Mouse (Mus musculus): Measurements from ENCODE around the gene Gm17689. TPM values are rescaled to one million over a fixed set of nuclear protein-coding genes. Genes with fewer than 3 reads are reported as not detected.

The Gm17689 gene
- total RNA-seq (2021), result not detected

GRCm38 (mm10) chr9:36582535-36582934, at the start of gene Gm17689:
TSS of gene Gm17689 (minus strand) at chr9:36582635.
- intact Hi-C loops (cut with DNase I), result no loop called here
- DNase-seq (ENCODE audit: low spot score), result no peak

- intact Hi-C loops (cut with DNase I), result no loop called here
- no peak for DNase-seq (ENCODE audit: low spot score)
These were observed 40.6 kb downstream of the Gm17689 start, which contains the start of gene Gm5615 for GRCm38 (mm10) chr9:36541863-36542262. TSS of gene Gm5615 (minus strand) at chr9:36541963.

Other genes with a start within 250 kb of the Gm17689 start
- gene Gm7257, start 150.8 kb downstream of the Gm17689 start, total RNA-seq (2021), result not detected
- not detected for gene Gm9513, start 107.0 kb downstream of the Gm17689 start, total RNA-seq (2021)
- not detected for gene Gm5615, start 40.7 kb downstream of the Gm17689 start, total RNA-seq (2021)
- gene A630095E13Rik, start 60.7 kb upstream of the Gm17689 start, total RNA-seq (2021), result not detected
- not detected for gene Acrv1, start 110.6 kb upstream of the Gm17689 start, total RNA-seq (2021)
- gene Chek1, start 144.4 kb upstream of the Gm17689 start, total RNA-seq (2021), result under 1 TPM; 0.60 to 0.89 TPM
- 10 to 100 TPM; 67.8 to 74.5 TPM for gene Stt3a, start 185.0 kb upstream of the Gm17689 start, total RNA-seq (2021)
- gene Ei24, start 214.8 kb upstream of the Gm17689 start, total RNA-seq (2021), result 10 to 100 TPM; 87.8 to 91.9 TPM
- gene Fez1, start 239.2 kb upstream of the Gm17689 start, total RNA-seq (2021), result 1 to 10 TPM; 1.2 to 1.6 TPM